Mouse (Mus musculus): ENCODE data around the gene Acot8.

- TF ChIP-seq GATA1 (IDR thresholded peaks at IDR 0.05; ENCODE audit: borderline replicate concordance, low read length), result no peak
- no peak for TF ChIP-seq FLI1 (IDR thresholded peaks at IDR 0.05; ENCODE audit: low read length)
Measured at GRCm38 (mm10) chr2:164790451-164790850, 14.2 kb downstream of the Acot8 start.
